Mouse (Mus musculus) embryo, embryonic 10.5 days (tissue): Measurements from ENCODE around the gene Chek1.

Experiments
- DNase-seq: peaks from one replicate; pipeline ENCODE4 v3.0.0-alpha.2; 2015; ENCODE audit warnings: low spot score

Chek1 gene

GRCm38 (mm10) chr9:36727034-36727755, at the start of gene Chek1:
Chek1 (minus strand) TSS chr9:36727065.
- DNase-seq = no peak

- DNase-seq = peak; percentile 3
Measured at GRCm38 (mm10) chr9:36769048-36769413, 42.2 kb upstream of the Chek1 start.

GRCm38 (mm10) chr9:36768156-36769047, 41.5 kb upstream of the Chek1 start:
- no peak for DNase-seq

- peak; percentile 100 for DNase-seq
Measured at GRCm38 (mm10) chr9:36767203-36768143, 40.6 kb upstream of the Chek1 start, which contains the start of gene Stt3a. Stt3a (minus strand) TSS chr9:36767679.

- no peak for DNase-seq
Measured at GRCm38 (mm10) chr9:36764378-36764777, 37.5 kb upstream of the Chek1 start.

- peak; percentile 97 for DNase-seq
Measured at GRCm38 (mm10) chr9:36726131-36727033, 483 bp downstream of the Chek1 start.

GRCm38 (mm10) chr9:36716624-36717023, 10.2 kb downstream of the Chek1 start:
- no peak for DNase-seq

- no peak for DNase-seq
Measured at GRCm38 (mm10) chr9:36707304-36707703, 19.6 kb downstream of the Chek1 start.

GRCm38 (mm10) chr9:36705923-36706322, 20.9 kb downstream of the Chek1 start:
- no peak for DNase-seq

GRCm38 (mm10) chr9:36694276-36694675, 32.6 kb downstream of the Chek1 start:
- DNase-seq = no peak

- DNase-seq = no peak
Measured at GRCm38 (mm10) chr9:36692920-36693319, 33.9 kb downstream of the Chek1 start, which contains the start of gene Acrv1. Acrv1 (plus strand) TSS chr9:36693220.

- peak; percentile 17 for DNase-seq
Measured at GRCm38 (mm10) chr9:36687329-36687728, 39.5 kb downstream of the Chek1 start.

- no peak for DNase-seq
Measured at GRCm38 (mm10) chr9:36681424-36681823, 45.4 kb downstream of the Chek1 start.
